Mouse (Mus musculus): ENCODE results near the gene Prrt1.

DNA sequence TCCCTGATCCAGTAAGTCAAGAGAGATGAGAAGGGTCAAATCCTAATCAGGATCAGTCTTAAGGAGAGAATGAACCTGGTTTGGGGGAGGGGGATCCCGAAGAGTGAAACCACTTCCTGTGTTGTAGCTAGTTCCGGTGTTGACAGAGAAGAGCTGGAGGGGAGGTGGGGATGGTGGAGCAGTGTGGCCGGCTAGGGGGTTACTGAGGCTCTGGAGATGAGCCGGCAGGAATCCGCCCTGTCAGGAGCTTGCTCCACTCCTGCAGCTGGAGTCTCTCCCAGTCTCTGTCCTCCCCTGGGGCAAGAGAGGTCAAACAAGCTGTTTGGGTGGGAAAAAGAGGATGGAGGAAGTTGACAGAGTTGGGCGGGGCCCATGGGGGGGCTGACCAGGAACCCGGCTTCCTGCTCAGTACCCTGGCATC, 39.6 kb upstream of the Prrt1 start, which contains the start of gene Gpsm3:
- TF ChIP-seq CTCF (IDR thresholded peaks at IDR 0.05; ENCODE audit: low read depth) (no peak), EP300 (IDR thresholded peaks at IDR 0.05; ENCODE audit: low read depth) (no peak)
